Mouse (Mus musculus) retina, adult 2 months (tissue): ENCODE results near the gene Olfr177.

Experiments
- DNase-seq: peaks from one replicate; pipeline ENCODE4 v3.0.0-alpha.2; 2012; ENCODE audit warnings: low read depth, low spot score

Olfr177 gene

GRCm38 (mm10) chr16:58874668-58875067 lies at the start of gene Olfr177:
Olfr177 (minus strand) TSS chr16:58874768.
- no peak for DNase-seq

DNA sequence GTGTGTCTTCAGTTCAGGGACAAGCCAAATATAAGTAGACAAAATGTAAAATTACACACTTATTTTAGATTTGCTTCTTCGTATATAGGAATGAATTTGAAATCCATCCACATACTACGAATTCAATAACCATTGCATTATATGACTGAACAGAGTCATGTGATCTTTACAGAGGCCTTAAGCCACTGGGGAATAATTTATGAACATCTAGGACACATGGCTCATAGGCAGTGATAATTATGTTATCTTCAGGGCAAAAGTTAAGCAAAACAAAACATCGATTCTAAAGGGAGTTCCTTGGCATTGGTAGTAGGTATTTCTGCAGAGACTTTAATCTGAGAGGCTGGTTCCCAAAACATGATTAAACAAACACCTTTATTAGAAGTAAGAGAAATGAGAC lies 17.4 kb upstream of the Olfr177 start, which contains the start of gene Olfr178:
TSS of gene Olfr178 (minus strand) at position 101 of the 400 bp plus-strand sequence.
- no peak for DNase-seq

DNA sequence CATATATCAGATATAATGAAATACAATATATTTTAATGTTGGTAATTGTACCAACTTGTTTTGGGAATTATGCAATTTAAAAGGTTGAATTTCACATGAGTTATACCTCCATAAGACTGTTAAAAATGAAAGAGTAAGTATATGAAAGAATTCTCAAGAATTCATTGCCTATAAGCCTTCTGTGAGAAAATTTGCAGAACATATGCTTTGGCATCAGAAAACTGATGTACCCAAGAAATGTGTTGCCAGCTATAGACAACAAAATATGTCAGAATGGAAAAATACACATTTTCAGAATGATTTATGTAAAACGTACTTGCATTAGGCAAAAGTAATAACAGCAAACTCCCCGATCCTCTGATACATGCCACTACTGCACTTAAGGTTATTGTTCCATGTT lies 9.8 kb upstream of the Olfr177 start:
- no peak for DNase-seq

- no peak for DNase-seq
Observed at GRCm38 (mm10) chr16:58861479-58861878, 13.1 kb downstream of the Olfr177 start.

DNA sequence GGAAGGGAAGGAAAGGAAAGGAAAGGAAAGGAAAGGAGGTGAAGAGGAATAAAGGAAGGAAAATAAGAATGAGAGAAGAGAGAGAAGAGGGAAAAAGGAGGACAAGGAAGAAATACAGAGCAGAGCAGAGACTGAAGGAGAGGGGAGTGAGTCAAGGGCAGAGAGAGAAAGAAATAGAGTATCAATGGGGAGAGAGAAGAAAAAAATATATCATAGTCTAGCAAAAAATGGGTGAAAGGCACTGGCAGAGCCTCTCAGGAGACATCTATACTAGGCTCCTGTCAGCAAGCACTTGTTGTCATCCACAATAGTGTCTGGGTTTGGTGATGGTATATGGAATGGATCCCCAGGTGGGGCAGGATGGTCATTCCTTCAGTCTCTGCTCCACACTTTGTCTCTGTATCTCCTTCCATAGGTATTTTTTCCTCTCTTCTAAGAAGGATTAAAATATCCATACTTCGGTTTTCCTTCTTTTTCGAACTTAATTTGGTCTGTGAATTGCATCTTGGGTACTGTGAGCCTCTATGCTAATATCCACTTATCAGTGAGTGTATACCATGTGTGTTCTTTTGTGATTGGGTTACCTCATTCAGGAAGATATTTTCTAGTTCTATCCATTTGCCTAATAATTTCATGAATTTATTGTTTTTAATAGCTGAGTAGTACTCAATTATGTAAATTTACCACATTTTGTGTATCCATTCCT lies 14.4 kb downstream of the Olfr177 start:
- DNase-seq, result no peak

DNA sequence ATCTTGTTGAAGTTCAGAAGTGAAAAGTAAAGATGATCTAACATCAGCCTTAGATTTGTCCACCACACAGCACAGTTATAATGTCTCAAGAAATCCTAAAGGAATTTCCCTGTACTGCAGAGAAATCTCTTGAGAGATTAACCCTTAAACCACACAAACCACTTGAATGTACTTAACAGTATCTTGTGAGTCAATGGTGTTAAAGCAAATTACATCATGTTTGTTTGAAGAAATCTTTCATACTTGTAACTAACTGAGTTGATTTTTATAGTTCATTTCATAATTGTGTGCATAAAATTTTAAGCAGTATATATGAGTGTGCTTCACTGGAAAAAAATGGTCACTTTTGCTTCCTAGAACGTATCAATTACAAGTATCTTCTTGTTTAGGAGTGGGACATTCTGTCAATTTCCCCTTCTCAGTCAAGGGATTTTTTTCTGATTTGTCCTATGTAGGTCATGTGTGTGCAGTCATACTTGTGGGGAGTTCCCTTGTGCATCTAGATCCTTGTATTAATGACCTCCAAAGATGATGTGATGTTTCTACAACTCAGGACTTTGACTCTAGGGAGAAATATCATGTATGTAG lies 47.7 kb downstream of the Olfr177 start, which contains the start of gene Olfr175-ps1:
TSS of gene Olfr175-ps1 (minus strand) at position 51 of the 588 bp plus-strand sequence.
- DNase-seq, result no peak
